Mouse (Mus musculus): ENCODE data around the gene Mrps2.
"Not testable (repeated sequence)": the region's sequence is repeated elsewhere in the genome, so short reads cannot be mapped to it uniquely, and the experiment has no call there.

The Mrps2 gene

GRCm38 (mm10) chr2:28472011-28472410 lies 4.1 kb downstream of the Mrps2 start:
- not testable (repeated sequence) for DNase-seq (ENCODE audit: low read depth, low spot score)

GRCm38 (mm10) chr2:28477993-28478392 lies 10.1 kb downstream of the Mrps2 start:
- not testable (repeated sequence) for DNase-seq (ENCODE audit: low read depth, low spot score)

DNA sequence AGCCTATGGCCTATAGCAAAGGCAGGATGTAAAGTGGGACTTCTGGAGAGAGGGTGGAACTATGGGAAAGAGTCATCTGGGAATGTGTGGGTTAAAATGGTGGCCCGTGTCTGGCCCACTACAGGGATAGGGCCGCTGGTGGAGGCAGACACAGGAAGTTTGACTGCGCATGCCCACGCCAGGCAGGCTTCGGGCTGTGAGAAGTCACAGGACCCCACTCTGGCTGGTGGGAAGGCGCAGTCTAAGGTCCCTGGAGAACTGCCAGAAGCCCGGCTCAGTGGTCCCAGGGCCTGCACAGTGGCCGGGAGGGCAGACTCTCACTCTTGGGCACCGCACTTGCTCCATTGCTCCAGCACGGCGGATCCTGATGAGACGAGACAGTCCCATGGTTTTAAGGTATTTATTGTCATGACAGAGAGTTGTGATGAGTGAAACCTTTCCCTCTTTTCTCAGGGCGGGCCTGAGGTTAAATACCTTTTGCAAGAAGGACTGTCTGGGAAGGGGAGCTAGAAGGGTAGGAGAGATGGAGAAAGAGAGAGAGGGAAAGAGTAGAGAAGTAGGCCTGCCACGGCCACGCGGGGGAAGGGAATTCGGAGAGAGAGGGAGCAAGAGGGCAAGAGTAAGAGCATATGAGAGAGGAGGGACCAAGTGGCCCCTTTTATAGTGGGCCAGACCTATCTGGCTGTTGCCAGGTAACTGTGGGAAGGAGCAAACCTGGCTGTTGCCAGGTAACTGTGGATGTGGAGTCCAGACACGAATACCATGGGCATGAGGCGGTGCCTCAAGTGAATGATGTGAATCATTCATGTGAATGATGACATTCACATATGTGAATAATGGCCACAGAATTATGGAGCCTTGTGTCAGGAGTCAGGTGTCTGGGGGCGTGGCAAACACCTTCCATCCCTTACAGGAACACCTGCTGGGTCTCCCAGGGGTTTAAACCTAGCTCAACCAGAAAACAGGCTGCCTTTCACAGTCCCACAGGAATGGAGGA lies 11.6 kb downstream of the Mrps2 start:
- DNase-seq (ENCODE audit: low read depth, low spot score) = no peak

GRCm38 (mm10) chr2:28483861-28484260 lies 16.0 kb downstream of the Mrps2 start:
- no peak for DNase-seq (ENCODE audit: low read depth, low spot score)

GRCm38 (mm10) chr2:28494521-28494920 lies 26.7 kb downstream of the Mrps2 start:
- DNase-seq (ENCODE audit: low read depth, low spot score) = no peak

DNA sequence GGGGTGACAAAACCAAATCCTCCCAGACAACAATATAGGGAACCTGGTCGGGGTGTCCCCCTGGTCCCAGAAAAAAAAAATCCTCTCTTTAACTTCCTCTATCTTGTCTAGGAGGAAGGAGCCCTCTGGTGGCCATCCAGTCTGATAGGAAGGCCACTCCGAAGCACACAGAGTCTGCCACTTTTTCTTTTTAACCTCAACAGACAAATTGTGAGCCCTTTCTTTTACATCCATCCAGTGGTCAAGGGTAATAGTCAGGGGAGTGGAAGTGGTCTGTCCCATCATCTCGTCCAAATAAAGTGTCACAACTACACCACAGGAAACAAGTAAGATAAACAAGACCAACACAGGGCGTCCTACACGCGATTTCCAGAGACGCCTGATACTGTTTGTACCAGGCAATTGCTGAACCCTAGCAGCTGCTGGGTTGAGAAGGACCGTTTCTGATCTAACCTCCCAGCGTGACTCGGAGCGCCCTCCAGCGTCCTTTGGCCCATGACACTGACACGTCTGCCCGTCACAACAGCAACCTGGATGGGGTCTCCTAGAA lies 27.4 kb downstream of the Mrps2 start:
- peak; percentile 29 for DNase-seq (ENCODE audit: low read depth, low spot score)

DNA sequence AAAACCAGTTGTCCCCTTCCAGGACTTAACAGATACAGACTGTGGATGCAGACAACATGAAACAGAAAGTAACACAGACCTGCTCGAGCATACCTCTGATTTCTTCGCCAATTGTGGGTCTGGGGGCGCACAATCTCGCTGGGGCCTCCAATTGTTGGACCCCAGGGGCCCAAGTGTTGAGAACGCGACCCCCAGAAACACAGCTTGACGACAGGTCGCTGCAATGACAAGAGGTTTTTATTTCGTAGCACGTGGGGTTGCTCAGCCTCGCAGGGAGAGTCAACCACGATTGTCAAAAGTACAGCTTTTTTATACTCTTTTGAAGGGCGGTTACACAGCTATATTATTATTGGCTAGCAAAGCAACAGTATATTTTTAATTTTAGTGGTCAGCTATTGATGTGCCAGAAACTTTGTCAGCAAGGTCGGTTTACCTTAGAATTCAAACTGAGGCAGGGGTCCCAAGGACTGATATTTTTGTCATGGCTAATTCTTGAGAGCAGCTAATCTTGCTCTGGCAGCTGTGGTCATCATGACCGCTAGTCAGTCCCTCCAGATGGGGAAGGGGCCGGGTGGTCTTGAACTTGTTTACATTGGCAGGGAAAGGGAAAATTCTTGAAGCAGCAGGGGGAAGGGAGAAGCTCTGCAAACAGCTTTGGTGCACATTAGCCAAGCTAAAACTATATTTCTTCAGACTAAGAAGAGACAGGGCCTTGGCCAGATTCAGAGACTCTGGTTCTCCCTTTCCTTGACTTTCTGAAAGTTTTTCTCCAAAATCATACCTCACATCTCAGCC lies 28.1 kb downstream of the Mrps2 start:
- no peak for DNase-seq (ENCODE audit: low read depth, low spot score)

DNA sequence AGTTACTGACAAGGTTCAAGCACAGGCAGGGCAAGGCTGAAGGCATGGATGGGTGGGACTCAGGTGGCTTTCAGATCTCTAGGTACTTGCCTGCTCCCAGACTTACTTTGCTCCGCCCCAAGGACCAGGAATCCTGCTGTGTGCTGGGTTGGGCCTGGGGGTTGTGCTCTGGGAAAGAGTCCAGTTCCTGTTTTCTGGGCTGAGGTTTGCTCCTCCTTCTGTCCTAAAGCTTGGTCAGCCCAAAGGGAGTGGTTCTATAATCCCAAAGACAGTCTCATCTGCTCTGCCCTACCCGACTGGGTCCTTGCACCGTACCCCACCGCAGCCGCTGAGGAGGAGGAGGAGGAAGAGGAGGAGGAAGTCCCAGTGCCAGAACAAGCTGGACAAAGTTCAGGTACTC lies 28.8 kb downstream of the Mrps2 start, which contains the start of gene Gbgt1:
Gbgt1 (plus strand) TSS at position 221 of the 400 bp plus-strand sequence.
- DNase-seq (ENCODE audit: low read depth, low spot score) = no peak

DNA sequence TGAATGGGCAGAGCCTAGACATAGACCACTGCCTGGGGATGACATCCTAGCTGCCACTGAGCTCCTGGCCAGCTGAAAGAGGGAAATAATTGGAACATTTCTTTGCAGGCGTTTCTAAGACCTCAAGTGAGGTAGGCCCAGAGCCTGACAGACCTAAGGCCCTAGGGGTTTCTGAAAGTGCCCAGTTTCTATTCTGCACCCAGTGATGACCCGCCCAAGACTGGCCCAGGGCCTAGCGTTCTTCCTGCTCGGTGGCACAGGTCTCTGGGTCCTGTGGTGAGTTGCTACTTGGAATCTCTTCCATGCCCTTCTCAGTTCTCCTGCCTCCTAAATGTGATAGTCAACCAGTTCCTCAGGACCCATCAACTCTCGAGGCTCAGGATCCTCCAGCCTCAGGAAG lies 29.7 kb downstream of the Mrps2 start:
- DNase-seq (ENCODE audit: low read depth, low spot score) = no peak

- DNase-seq (ENCODE audit: low read depth, low spot score) = no peak
Measured at GRCm38 (mm10) chr2:28498431-28498830, 30.6 kb downstream of the Mrps2 start.

GRCm38 (mm10) chr2:28502987-28503386 lies 35.1 kb downstream of the Mrps2 start:
- no peak for DNase-seq (ENCODE audit: low read depth, low spot score)

DNA sequence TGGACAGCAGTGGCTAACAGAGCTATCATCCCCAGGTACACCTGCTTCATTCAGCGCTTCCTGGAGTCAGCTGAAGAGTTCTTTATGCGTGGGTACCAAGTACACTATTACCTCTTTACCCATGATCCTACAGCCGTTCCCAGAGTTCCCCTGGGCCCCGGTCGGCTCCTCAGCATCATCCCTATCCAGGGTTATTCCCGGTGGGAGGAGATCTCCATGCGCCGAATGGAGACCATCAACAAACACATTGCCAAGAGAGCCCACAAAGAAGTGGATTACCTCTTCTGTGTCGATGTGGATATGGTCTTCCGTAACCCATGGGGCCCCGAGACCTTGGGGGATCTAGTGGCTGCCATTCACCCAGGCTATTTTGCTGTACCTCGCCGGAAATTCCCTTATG lies 36.8 kb downstream of the Mrps2 start:
- DNase-seq (ENCODE audit: low read depth, low spot score) = no peak

DNA sequence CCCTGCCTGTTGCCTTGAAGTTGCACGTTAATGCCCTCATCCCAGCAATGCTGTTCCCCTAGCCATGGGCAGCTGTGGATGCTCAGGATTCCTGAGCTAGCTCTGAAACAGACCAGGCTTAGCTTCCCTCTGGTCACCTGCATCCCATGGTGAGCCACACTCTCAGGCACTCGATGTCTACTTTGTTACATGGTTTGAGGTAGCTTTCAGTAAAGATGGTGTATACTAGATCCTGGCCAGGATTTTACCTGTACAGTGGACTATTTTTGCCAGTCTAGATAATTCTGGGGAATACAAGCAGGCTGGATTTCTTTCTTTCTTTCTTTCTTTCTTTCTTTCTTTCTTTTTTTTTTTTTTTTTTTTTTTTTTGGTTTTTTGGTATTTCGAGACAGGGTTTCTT lies 37.9 kb downstream of the Mrps2 start, which contains the start of gene Gm10134:
Gm10134 (plus strand) TSS at position 301 of the 400 bp plus-strand sequence.
- no peak for DNase-seq (ENCODE audit: low read depth, low spot score)

DNA sequence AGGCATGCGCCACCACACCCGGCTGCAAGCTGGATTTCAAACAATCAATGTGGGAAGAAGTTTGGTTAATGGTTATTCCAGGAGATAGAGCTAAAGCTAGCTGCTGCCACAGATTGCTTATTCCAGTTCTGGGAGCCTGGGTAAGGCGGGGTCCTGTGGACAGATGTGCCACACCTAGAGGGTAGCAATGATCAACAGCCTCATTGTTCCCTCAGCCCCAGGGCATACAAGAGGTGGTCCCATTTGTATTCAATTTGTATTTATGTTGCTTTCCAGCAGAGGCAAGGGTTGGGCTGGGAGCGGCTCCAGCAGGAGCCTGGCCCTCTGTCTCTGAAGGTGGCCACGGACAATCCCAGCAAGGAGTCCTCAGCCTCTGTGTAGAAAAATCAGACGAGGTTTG lies 38.4 kb downstream of the Mrps2 start:
- no peak for DNase-seq (ENCODE audit: low read depth, low spot score)

DNA sequence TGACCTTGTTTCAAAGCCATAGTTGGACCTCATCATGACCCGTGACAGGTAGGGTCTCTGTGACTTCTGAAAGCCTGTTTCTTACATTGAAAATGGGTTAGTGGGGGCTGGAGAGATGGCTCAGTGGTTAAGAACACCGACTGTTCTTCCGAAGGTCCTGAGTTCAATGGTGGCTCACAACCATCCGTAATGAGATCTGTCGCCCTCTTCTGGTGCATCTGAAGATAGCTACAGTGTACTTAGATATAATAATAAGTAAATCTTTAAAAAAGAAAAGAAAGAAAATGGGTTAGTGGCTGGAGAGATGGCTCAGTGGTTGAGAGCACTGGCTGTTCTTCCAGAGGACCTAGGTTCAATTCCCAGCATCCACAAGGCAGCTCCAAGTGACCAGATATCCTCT lies 43.7 kb downstream of the Mrps2 start:
- DNase-seq (ENCODE audit: low read depth, low spot score) = peak; percentile 49

- peak; percentile 85 for DNase-seq (ENCODE audit: low read depth, low spot score)
Measured at GRCm38 (mm10) chr2:28512798-28513401, 45.0 kb downstream of the Mrps2 start, which contains the start of gene Ralgds. Gene Ralgds (plus strand): TSS chr2:28513125.

DNA sequence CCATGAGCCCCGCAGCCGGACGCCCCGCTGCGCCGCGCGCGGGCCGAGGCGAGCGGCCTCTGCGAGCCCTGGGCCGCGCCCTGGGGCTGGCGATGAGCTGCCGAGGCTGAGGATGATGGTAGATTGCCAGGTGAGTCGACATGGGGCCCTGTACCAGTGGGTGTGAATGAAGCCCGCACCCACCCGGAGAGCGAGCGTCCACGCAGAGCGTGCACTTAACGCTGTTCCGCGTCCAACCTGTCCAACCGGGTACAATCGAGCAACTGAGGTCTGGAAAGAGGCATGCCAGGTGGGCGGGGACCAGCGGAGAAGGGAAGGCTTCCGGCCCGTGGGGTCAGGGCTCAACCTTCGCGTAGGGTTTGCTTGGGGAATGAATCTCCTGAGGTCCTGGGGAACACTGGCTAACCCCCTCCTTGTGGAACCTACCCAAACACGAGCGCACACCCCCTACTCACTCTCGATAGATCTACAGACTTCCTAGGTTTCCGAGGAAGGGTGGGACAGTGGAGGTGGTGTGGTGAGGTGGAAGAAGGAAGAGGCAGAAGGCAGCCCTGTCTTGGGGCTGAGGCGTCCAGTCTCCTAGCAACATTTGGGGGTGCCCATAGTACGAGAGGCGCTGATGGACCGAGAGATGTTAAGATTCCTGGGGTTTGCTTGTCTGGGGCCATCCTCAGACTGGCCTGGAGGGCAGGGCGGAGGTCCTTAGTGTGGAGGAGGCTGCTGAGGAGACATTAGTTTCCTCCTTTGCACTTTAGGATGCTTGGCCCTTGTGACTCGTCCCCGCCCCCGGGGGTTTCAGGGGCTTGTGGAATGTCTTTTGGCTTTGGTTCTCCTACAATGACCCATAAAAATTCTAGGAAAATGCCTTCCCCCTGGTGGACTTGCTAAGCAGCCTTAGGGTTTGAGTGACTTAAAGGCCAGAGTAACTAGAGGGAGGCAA lies 45.8 kb downstream of the Mrps2 start:
- DNase-seq (ENCODE audit: low read depth, low spot score) = peak; percentile 62

GRCm38 (mm10) chr2:28514489-28514888 lies 46.6 kb downstream of the Mrps2 start:
- peak; percentile 95 for DNase-seq (ENCODE audit: low read depth, low spot score)

DNA sequence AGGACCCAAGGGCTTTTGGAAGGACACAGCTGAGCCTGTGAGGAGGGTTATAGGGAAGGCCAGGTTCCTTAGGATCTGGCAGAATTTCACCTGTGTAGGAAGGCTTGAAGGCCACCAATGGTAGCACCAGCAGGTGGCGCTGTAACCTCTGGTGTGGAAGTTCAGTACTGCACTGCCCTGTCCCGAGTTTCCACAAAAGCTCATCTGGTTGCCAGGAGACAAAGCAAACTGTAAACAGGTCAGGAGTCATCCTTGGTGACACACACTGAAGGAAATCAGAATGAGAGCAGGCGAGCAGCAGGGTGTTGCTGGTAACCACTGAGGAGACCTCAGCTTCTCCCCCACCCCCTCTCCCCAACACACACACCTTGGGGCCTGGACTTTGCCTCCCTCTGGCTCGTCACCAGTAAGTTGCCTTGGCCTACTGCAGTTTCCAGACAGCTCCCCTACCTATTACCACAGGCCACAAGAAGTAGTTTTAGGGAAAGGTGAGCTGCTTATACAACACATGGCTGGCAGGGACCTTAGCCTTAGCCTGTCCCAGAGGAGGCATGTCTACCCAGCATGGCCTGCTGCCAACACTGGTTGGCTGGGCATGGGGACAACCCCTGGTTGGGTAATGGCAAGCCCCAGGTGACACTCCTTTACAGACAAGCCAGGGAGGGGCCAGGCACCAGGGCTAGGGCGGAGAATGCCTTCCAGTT lies 49.5 kb downstream of the Mrps2 start:
- DNase-seq (ENCODE audit: low read depth, low spot score) = peak; percentile 94

DNA sequence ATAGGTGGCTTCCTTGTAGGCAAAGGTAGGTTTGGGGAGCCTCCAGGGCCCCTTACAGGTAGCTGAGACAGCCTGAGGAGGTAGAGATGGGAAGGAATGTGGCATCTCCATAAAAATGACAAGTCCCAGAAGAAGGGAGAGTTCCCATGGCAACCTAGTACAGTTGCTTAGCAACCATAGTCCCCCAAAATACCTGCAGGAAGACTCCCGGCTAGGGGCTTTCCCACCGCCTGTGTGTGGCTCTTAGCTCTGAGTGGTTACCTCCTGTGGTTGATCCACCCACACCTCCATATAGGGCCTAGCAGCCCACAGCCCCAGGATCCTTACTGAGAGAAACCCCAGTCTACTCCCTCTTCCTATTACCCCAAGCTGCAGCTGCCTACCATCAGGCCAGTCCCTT lies 50.4 kb downstream of the Mrps2 start:
- peak; percentile 87 for DNase-seq (ENCODE audit: low read depth, low spot score)
